Mouse (Mus musculus): ENCODE results near the gene Cyp2d11. TPM values are rescaled to one million over a fixed set of nuclear protein-coding genes. Genes with fewer than 3 reads are reported as not detected.
"Not testable (repeated sequence)": the region's sequence is repeated elsewhere in the genome, so short reads cannot be mapped to it uniquely, and the experiment has no call there.

Gene Cyp2d11
- not detected in 2 replicates for polyA plus RNA-seq (2011; ENCODE audit: insufficient read depth, insufficient read length, low read depth, missing spikeins)

DNA sequence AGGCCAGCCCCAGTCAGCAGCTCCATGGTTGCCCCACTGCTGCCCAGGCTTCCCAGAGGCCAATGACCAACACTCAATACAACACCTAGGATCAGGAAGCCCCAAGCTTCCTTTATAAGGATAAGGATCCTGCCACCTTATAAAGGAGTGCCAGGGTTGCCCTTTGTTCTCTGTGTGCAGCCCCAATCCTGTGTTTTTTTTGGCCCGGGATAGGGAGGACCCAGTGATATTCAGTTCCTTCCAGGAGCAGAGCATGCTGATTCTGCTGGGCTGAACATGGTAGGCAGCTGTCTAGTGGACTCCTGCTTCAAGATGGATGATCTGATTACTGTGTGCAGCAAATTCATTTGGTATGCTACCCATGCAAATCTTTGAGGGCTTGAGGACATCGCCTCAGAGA lies at the start of gene Cyp2d11:
Gene Cyp2d11, minus strand, starts transcription at position 101 of the 400 bp plus-strand sequence.
- not testable (repeated sequence) for H3K4me3 ChIP-seq (ENCODE audit: low read depth, low read length); H3K4me1 ChIP-seq (ENCODE audit: control insufficient read depth, insufficient read depth, low read length); H3K27me3 ChIP-seq (ENCODE audit: control insufficient read depth, insufficient read depth, low read length, poor library complexity, severe bottlenecking); H3K36me3 ChIP-seq (ENCODE audit: control insufficient read depth, insufficient read depth, low read length, poor library complexity, severe bottlenecking); H3K9me3 ChIP-seq (replicated peaks; ENCODE audit: control insufficient read depth, insufficient read depth, low read length, poor library complexity, severe bottlenecking); H3K27ac ChIP-seq (ENCODE audit: insufficient read depth, low read length); H3K9ac ChIP-seq (ENCODE audit: low read depth, poor library complexity, severe bottlenecking)

DNA sequence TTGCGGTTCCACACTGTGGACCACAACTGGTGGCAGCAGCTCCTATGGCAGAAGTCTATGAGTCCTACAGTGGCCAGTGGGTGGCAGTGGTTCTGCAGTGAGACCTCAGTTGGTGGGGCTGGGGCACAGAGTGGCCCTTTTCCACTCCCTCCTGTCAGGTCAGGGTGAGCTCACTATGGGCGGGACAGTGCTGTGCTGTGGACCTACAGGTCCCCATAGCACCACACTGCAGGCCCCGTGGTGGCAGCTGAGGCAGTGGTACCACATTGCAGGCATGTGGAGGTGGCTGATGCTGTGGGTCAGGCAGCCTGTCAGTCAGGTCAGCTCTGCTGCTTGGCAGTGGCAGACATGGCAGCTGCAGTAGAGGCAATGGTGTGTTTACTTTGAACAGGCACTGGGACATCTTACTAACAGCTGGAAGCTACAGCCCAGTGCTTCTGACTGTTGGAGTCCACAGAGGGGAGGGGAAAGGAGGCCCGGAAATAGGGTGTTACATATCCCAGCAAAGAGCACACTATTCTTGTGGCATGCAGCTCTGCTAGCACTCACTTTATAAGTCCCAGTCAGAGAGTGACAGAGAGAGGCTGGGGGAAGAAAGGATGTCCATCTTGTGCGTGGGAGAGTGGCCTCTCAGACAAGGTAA lies 44.3 kb upstream of the Cyp2d11 start:
- H3K27me3 ChIP-seq (ENCODE audit: control insufficient read depth, insufficient read depth, low read length, poor library complexity, severe bottlenecking) = no peaks in the 10 kb centered on the region
- no peaks in the 10 kb centered on the region for H3K36me3 ChIP-seq (ENCODE audit: control insufficient read depth, insufficient read depth, low read length, poor library complexity, severe bottlenecking)
- no peaks in the 10 kb centered on the region for H3K4me1 ChIP-seq (ENCODE audit: control insufficient read depth, insufficient read depth, low read length)
- no peak for TF ChIP-seq POLR2A (IDR thresholded peaks at IDR 0.05; ENCODE audit: insufficient read depth, low read length)
- no peak overlapping the region for H3K4me3 ChIP-seq (ENCODE audit: low read depth, low read length)
- H3K9ac ChIP-seq (ENCODE audit: low read depth, poor library complexity, severe bottlenecking) = no peak overlapping the region
- no peak overlapping the region for H3K27ac ChIP-seq (ENCODE audit: insufficient read depth, low read length)
- no peaks in the 10 kb centered on the region for H3K9me3 ChIP-seq (replicated peaks; ENCODE audit: control insufficient read depth, insufficient read depth, low read length, poor library complexity, severe bottlenecking)

DNA sequence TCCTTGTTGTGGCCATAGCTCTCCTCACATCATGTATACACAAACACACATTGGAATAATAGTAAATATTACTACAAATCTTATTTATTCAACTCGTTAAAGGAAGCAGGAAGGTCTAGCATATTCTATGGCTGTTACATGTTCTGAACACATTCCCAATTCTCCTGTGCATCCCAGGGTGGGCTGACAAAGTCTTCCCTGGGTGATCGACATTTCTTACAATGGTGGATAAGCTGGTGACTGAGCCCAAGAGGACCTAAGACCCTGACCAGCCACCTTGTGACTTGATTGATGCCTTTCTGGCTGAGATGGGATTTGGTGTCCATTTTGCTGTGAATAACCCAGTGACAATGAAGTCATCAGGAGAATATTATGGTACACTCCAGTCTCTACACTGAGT lies 41.8 kb upstream of the Cyp2d11 start:
- peaks cover 7% of the 10 kb centered on the region; the same call in 1 of the 2 replicates for H3K9me3 ChIP-seq (replicated peaks; ENCODE audit: control insufficient read depth, insufficient read depth, low read length, poor library complexity, severe bottlenecking)
- no peaks in the 10 kb centered on the region for H3K27me3 ChIP-seq (ENCODE audit: control insufficient read depth, insufficient read depth, low read length, poor library complexity, severe bottlenecking)
- H3K36me3 ChIP-seq (ENCODE audit: control insufficient read depth, insufficient read depth, low read length, poor library complexity, severe bottlenecking) = no peaks in the 10 kb centered on the region
- no peak for TF ChIP-seq CTCF (IDR thresholded peaks at IDR 0.05; ENCODE audit: low read depth, low read length)
- no peak overlapping the region for H3K9ac ChIP-seq (ENCODE audit: low read depth, poor library complexity, severe bottlenecking)
- no peaks in the 10 kb centered on the region for H3K4me1 ChIP-seq (ENCODE audit: control insufficient read depth, insufficient read depth, low read length)
- H3K27ac ChIP-seq (ENCODE audit: insufficient read depth, low read length) = no peak overlapping the region
- no peak overlapping the region for H3K4me3 ChIP-seq (ENCODE audit: low read depth, low read length)

DNA sequence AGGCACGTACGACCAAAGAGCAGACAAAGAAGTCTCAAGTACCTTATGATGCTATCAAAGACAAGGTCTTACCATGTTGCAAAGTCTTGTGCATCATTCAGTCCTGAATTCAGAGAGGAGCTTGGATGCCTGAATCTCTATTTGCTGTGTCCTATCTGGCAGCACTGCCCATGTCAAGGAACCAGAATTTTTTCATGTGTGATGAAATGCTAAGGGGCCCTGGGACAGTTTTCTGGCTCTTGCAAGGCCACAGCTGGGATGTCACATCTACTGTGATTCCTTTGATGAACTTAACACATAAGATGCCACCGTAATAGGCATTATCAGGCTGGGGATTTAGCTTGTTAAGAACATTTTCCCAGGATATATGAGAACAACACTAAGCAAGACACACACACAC lies 41.2 kb upstream of the Cyp2d11 start:
- no peak overlapping the region for H3K27ac ChIP-seq (ENCODE audit: insufficient read depth, low read length)
- H3K4me3 ChIP-seq (ENCODE audit: low read depth, low read length) = no peak overlapping the region
- no peaks in the 10 kb centered on the region for H3K36me3 ChIP-seq (ENCODE audit: control insufficient read depth, insufficient read depth, low read length, poor library complexity, severe bottlenecking)
- TF ChIP-seq EP300 (IDR thresholded peaks at IDR 0.05; ENCODE audit: insufficient read depth, low read depth, low read length) = no peak
- TF ChIP-seq POLR2A (IDR thresholded peaks at IDR 0.05; ENCODE audit: insufficient read depth, low read length) = no peak
- TF ChIP-seq CTCF (IDR thresholded peaks at IDR 0.05; ENCODE audit: low read depth, low read length) = no peak
- H3K9me3 ChIP-seq (replicated peaks; ENCODE audit: control insufficient read depth, insufficient read depth, low read length, poor library complexity, severe bottlenecking) = peaks cover 10% of the 10 kb centered on the region; the same call in 1 of the 2 replicates
- H3K9ac ChIP-seq (ENCODE audit: low read depth, poor library complexity, severe bottlenecking) = no peak overlapping the region
- H3K27me3 ChIP-seq (ENCODE audit: control insufficient read depth, insufficient read depth, low read length, poor library complexity, severe bottlenecking) = no peaks in the 10 kb centered on the region
- no peaks in the 10 kb centered on the region for H3K4me1 ChIP-seq (ENCODE audit: control insufficient read depth, insufficient read depth, low read length)

DNA sequence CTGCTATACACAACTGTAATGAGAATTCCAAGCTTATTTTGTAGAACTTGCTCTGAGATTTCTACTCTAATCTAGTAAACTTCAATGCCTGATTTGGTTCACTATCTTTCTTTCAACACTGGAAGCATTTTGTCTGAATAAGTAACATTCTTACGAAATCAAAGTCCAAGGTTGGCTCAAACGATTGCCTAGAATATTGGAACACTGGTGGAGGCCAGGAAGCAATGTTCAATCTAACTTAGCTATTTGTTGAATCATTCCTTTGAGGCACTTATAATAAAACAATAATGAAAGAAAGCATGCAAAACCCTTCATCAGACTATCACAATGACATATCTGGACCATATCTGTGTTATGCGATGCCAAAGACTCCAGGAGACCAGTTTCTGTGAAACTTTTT lies 40.7 kb upstream of the Cyp2d11 start:
- peaks cover 10% of the 10 kb centered on the region for H3K9me3 ChIP-seq (replicated peaks; ENCODE audit: control insufficient read depth, insufficient read depth, low read length, poor library complexity, severe bottlenecking)
- H3K27me3 ChIP-seq (ENCODE audit: control insufficient read depth, insufficient read depth, low read length, poor library complexity, severe bottlenecking) = no peaks in the 10 kb centered on the region
- H3K27ac ChIP-seq (ENCODE audit: insufficient read depth, low read length) = no peak overlapping the region
- H3K36me3 ChIP-seq (ENCODE audit: control insufficient read depth, insufficient read depth, low read length, poor library complexity, severe bottlenecking) = no peaks in the 10 kb centered on the region
- no peaks in the 10 kb centered on the region for H3K4me1 ChIP-seq (ENCODE audit: control insufficient read depth, insufficient read depth, low read length)
- no peak overlapping the region for H3K4me3 ChIP-seq (ENCODE audit: low read depth, low read length)
- no peak for TF ChIP-seq EP300 (IDR thresholded peaks at IDR 0.05; ENCODE audit: insufficient read depth, low read depth, low read length)
- no peak for TF ChIP-seq POLR2A (IDR thresholded peaks at IDR 0.05; ENCODE audit: insufficient read depth, low read length)
- no peak overlapping the region for H3K9ac ChIP-seq (ENCODE audit: low read depth, poor library complexity, severe bottlenecking)

DNA sequence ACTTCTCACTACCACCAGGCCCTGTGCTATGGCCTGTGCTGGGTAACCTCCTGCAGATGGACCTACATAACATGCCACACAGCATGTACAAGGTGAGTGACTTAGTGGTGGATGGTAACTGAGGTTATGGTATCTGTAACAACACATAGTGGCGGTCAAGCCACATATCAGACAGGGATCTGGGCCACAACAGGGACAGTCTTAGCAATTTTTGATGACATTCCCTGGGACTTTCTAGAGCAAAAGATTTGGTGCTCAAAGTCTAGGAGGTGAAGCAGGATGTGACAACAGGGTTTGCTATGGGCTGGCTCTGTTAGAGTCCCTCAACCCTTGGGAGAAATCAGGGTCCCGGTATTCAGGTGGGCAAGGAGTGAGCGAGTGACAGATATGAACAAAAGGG lies 39.8 kb upstream of the Cyp2d11 start:
- no peak for TF ChIP-seq EP300 (IDR thresholded peaks at IDR 0.05; ENCODE audit: insufficient read depth, low read depth, low read length)
- no peak for TF ChIP-seq CTCF (IDR thresholded peaks at IDR 0.05; ENCODE audit: low read depth, low read length)
- TF ChIP-seq POLR2A (IDR thresholded peaks at IDR 0.05; ENCODE audit: insufficient read depth, low read length) = no peak
- Histone ChIP-seq H3K27ac (ENCODE audit: insufficient read depth, low read length) (no peak overlapping the region), H3K9ac (ENCODE audit: low read depth, poor library complexity, severe bottlenecking) (no peak overlapping the region), H3K27me3 (ENCODE audit: control insufficient read depth, insufficient read depth, low read length, poor library complexity, severe bottlenecking) (no peaks in the 10 kb centered on the region), H3K4me3 (ENCODE audit: low read depth, low read length) (no peak overlapping the region), H3K9me3 (replicated peaks; ENCODE audit: control insufficient read depth, insufficient read depth, low read length, poor library complexity, severe bottlenecking) (peaks cover 10% of the 10 kb centered on the region), H3K36me3 (ENCODE audit: control insufficient read depth, insufficient read depth, low read length, poor library complexity, severe bottlenecking) (no peaks in the 10 kb centered on the region), H3K4me1 (ENCODE audit: control insufficient read depth, insufficient read depth, low read length) (no peaks in the 10 kb centered on the region)

Measured in ES-Bruce4 (cell line).